Mouse (Mus musculus) testis, adult 2 months (tissue): ENCODE measurements around the gene Abr. TPM values are rescaled to one million over a fixed set of nuclear protein-coding genes. Genes with fewer than 3 reads are reported as not detected.

ENCODE experiments used
- H3K27ac ChIP-seq: fragments of 200-500 bp; 2 replicates; pipeline ENCODE4 v1.5.1; 2012; ENCODE audit warnings: low read depth, low read length; ENCODE audit not compliant: control insufficient read depth, insufficient read depth
- H3K27me3 ChIP-seq: fragments of 200-500 bp; 2 replicates; pipeline ENCODE4 v1.6.1; 2012; ENCODE audit warnings: mild to moderate bottlenecking, low read length, moderate library complexity; ENCODE audit not compliant: control insufficient read depth, insufficient read depth
- H3K36me3 ChIP-seq: fragments of 200-500 bp; 2 replicates; pipeline ENCODE4 v1.6.1; 2012; ENCODE audit warnings: mild to moderate bottlenecking, low read length; ENCODE audit not compliant: control insufficient read depth, insufficient read depth
- H3K4me1 ChIP-seq: fragments of 200-500 bp; 2 replicates; pipeline ENCODE4 v1.6.1; 2012; ENCODE audit warnings: low read length; ENCODE audit not compliant: control insufficient read depth, insufficient read depth
- H3K4me3 ChIP-seq: fragments of 200-500 bp; 2 replicates; pipeline ENCODE4 v1.5.1; 2012; ENCODE audit warnings: low read depth, mild to moderate bottlenecking, low read length, moderate library complexity, mixed read lengths; ENCODE audit not compliant: control insufficient read depth
- CTCF ChIP-seq: fragments of 200-500 bp; IDR thresholded peaks from 2 replicates; pipeline ENCODE4 v1.5.1; 2012; ENCODE audit warnings: low read depth, mild to moderate bottlenecking, inconsistent platforms, low read length, moderate library complexity; ENCODE audit not compliant: control insufficient read depth, insufficient read depth, insufficient replicate concordance
- POLR2A ChIP-seq: fragments of 200-500 bp; IDR thresholded peaks from 2 replicates; pipeline ENCODE4 v1.6.1; 2012; ENCODE audit warnings: low read depth, mild to moderate bottlenecking, inconsistent platforms, low read length, moderate library complexity; ENCODE audit not compliant: control insufficient read depth
- polyA plus RNA-seq: library from polyadenylated mRNA; depleted of rRNA; stranded (reverse); fragments of >200 nt; gene quantifications from 2 replicates; pipeline ENCODE4 v1.2.3, GENCODE M21; 2012

The Abr gene
- polyA plus RNA-seq, 1 experiment: 6.6 TPM

DNA sequence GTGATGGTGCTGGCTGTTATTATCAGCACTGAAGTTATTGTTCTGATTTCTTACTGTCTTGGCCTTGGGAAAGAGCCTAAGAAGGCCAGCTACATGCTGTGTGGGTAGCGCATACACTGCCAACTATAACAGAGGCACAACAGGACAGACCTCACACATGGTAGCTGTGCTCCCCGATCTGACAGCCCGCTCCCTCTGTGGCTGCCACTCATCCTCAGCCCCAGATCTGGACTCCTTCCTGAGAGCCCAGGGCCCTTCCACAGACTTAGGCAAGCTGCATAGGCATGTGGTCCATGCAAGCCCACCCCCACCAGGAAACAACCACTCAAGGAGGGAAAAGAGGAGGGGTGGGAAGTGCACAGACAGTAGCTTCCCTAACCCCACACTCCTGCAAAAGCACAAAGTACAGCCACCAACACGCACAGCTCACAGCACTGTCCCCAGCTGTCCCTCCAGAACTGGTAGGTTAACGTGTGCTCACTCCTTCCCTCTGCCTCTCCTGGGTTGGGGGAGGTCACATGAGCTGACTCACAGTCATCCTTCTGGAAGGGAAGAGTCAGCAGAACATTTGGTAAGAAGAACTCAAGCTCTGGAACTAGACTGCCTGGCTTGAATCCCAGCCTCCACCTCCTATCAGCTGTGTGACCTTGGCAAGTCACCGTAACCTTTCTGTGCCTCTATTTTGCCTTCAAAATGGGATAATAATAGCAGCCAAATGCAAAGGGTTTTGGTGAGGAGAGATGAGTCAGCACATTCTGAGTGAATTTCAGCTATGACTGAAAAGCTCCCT lies 92.6 kb downstream of the Abr start:
- no peaks in the 10 kb centered on the region for H3K36me3 ChIP-seq
- H3K4me3 ChIP-seq: no peak overlapping the region
- TF ChIP-seq CTCF (no peak), POLR2A (no peak)
- no peaks in the 10 kb centered on the region; the same call in 1 of the 2 replicates for H3K4me1 ChIP-seq
- H3K27me3 ChIP-seq: no peaks in the 10 kb centered on the region
- H3K27ac ChIP-seq: peak overlapping the region; percentile 34

GRCm38 (mm10) chr11:76525646-76526351 lies 96.3 kb downstream of the Abr start:
- peaks cover 9% of the 10 kb centered on the region for H3K4me1 ChIP-seq
- no peaks in the 10 kb centered on the region for H3K27me3 ChIP-seq
- TF ChIP-seq CTCF (no peak), POLR2A (no peak)
- no peak overlapping the region for H3K4me3 ChIP-seq
- H3K27ac ChIP-seq: no peak overlapping the region
- no peaks in the 10 kb centered on the region for H3K36me3 ChIP-seq

GRCm38 (mm10) chr11:76524947-76525346 lies 97.2 kb downstream of the Abr start:
- no peak overlapping the region for H3K27ac ChIP-seq
- TF ChIP-seq CTCF: peak; percentile 70; the same call in 1 of the 2 replicates
- TF ChIP-seq POLR2A: no peak
- H3K4me3 ChIP-seq: no peak overlapping the region
- no peaks in the 10 kb centered on the region for H3K36me3 ChIP-seq
- no peaks in the 10 kb centered on the region for H3K27me3 ChIP-seq
- peaks cover 9% of the 10 kb centered on the region for H3K4me1 ChIP-seq

GRCm38 (mm10) chr11:76523356-76523755 lies 98.8 kb downstream of the Abr start:
- Histone ChIP-seq H3K27me3 (no peaks in the 10 kb centered on the region), H3K36me3 (no peaks in the 10 kb centered on the region), H3K27ac (peak overlapping the region; percentile 39; the same call in 1 of the 2 replicates), H3K4me3 (no peak overlapping the region), H3K4me1 (peaks cover 9% of the 10 kb centered on the region)
- TF ChIP-seq POLR2A (0 out of 2 replicates have a peak, but pooled peaks have one; percentile 10), CTCF (no peak)

DNA sequence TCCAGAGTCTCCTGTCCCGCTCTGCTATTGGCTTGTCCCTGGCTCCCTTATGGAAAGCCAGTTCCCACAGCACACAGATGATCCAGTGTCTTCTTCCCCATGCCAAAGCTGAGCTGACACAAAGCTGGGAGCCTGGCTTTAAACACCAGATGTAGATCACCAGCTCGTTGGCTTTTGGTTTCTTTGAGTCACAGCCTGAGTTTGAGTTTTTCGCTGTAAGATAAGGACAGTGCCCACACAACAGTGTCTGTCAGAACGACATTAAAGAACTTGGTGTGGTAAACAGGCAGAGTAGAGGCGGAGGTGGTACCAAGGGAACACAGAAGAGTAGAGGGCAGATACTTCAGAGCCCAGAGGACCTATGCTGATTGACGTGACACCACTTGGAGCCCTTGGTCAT lies 101.2 kb downstream of the Abr start:
- TF ChIP-seq POLR2A (no peak), CTCF (no peak)
- Histone ChIP-seq H3K4me3 (no peak overlapping the region), H3K27me3 (no peaks in the 10 kb centered on the region), H3K27ac (no peak overlapping the region), H3K36me3 (no peaks in the 10 kb centered on the region), H3K4me1 (peaks cover 9% of the 10 kb centered on the region)

DNA sequence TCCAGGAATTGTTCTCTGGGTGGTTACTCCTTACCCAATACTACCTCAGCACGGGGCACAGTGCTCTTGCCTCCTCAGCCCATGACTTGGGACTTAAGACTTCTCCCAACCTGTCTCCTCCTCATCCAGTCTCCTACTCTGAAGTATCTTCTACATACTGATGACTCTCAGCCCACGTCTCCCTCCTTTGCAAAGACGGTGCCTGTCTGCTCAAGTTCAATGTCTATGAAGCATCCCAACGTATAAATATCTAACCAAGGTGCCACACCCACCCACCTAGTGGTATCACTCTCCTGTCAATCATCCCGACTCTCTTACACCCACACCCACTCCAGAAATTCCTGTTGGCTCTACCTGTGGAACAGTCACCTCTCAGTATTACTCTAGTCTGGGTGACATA lies 103.5 kb downstream of the Abr start:
- H3K27ac ChIP-seq: no peak overlapping the region
- no peaks in the 10 kb centered on the region for H3K27me3 ChIP-seq
- H3K36me3 ChIP-seq: no peaks in the 10 kb centered on the region
- peaks cover 9% of the 10 kb centered on the region for H3K4me1 ChIP-seq
- no peak overlapping the region for H3K4me3 ChIP-seq
- no peak for TF ChIP-seq POLR2A

- Histone ChIP-seq H3K27ac (no peak overlapping the region), H3K36me3 (no peaks in the 10 kb centered on the region), H3K27me3 (no peaks in the 10 kb centered on the region), H3K4me1 (peaks cover 4% of the 10 kb centered on the region), H3K4me3 (no peak overlapping the region)
- no peak for TF ChIP-seq CTCF
- TF ChIP-seq POLR2A: no peak
These were observed 104.0 kb downstream of the Abr start for GRCm38 (mm10) chr11:76518125-76518524.
